Mouse (Mus musculus): ENCODE data around the gene Tuba1a.

DNA sequence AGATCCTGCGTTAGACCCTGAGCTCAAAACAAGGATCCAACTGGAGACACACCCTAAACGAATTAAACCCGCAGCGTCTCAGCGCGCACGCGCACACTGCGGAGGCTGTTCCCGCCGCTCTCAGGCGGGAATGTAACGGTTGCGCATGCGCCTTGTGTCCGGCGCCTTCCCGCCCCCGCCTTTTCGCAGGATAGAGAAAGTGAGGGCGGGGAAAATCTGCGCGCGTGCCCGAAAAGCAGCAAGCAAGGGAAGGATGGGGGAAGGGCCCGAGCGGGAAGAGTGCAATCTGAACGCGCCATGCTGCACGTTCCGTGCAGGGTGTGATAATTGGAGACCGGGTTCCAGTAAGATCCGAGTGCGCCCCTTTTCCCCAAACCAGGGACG is 19.7 kb downstream of the Tuba1a start:
- TF ChIP-seq CTCF (IDR thresholded peaks at IDR 0.05; ENCODE audit: low read depth) = no peak; the same call in 1 of the 2 replicates
- no peak for TF ChIP-seq EP300 (optimal IDR thresholded peaks at IDR 0.05)

All from stomach, postnatal 0 days (tissue).